Mouse (Mus musculus): ENCODE data around the gene Tnfrsf12a. TPM values are rescaled to one million over a fixed set of nuclear protein-coding genes. Genes with fewer than 3 reads are reported as not detected.

Gene Tnfrsf12a
- total RNA-seq, 2 experiments from 2014 or later, result 18.7 to 57.3 TPM

- intact Hi-C loops (cut with DNase I; ENCODE audit: low total_unique reads), result loop anchor here (5.0 kb wide), 1 partner anchor 42 kb away; no protein-coding TSS in a partner anchor
- no peak for DNase-seq
These were observed 17.0 kb downstream of the Tnfrsf12a start, which contains the start of gene Bicdl2 for GRCm38 (mm10) chr17:23660117-23660875. TSS of gene Bicdl2 (plus strand) at chr17:23660506.

GRCm38 (mm10) chr17:23658450-23658849, 18.8 kb downstream of the Tnfrsf12a start:
- DNase-seq, result no peak
- intact Hi-C loops (cut with DNase I; ENCODE audit: low total_unique reads), result no loop called here

GRCm38 (mm10) chr17:23654410-23654809, 22.9 kb downstream of the Tnfrsf12a start:
- DNase-seq, result no peak
- intact Hi-C loops (cut with DNase I; ENCODE audit: low total_unique reads), result no loop called here

- no peak for DNase-seq
- intact Hi-C loops (cut with DNase I; ENCODE audit: low total_unique reads), result no loop called here
These were observed 23.3 kb downstream of the Tnfrsf12a start for GRCm38 (mm10) chr17:23654001-23654400.

- no peak for DNase-seq
- intact Hi-C loops (cut with DNase I; ENCODE audit: low total_unique reads), result no loop called here
These were observed 23.9 kb downstream of the Tnfrsf12a start for GRCm38 (mm10) chr17:23653324-23653723.

- intact Hi-C loops (cut with DNase I; ENCODE audit: low total_unique reads), result no loop called here
- DNase-seq, result no peak
These were observed 25.9 kb downstream of the Tnfrsf12a start for GRCm38 (mm10) chr17:23651363-23651762.

- intact Hi-C loops (cut with DNase I; ENCODE audit: low total_unique reads), result no loop called here
- no peak for DNase-seq
These were observed 31.4 kb downstream of the Tnfrsf12a start for GRCm38 (mm10) chr17:23645894-23646293.

- intact Hi-C loops (cut with DNase I; ENCODE audit: low total_unique reads), result no loop called here
- no peak for DNase-seq
These were observed 32.4 kb downstream of the Tnfrsf12a start, which contains the start of gene Mmp25 for GRCm38 (mm10) chr17:23644613-23645495. TSS of gene Mmp25 (minus strand) at chr17:23645277.

- intact Hi-C loops (cut with DNase I; ENCODE audit: low total_unique reads), result no loop called here
- DNase-seq, result no peak
These were observed 46.0 kb downstream of the Tnfrsf12a start for GRCm38 (mm10) chr17:23631241-23631640.

GRCm38 (mm10) chr17:23630195-23631020, 46.9 kb downstream of the Tnfrsf12a start:
- intact Hi-C loops (cut with DNase I; ENCODE audit: low total_unique reads), result no loop called here
- peak; percentile 82 for DNase-seq

- no peak for DNase-seq
- intact Hi-C loops (cut with DNase I; ENCODE audit: low total_unique reads), result no loop called here
These were observed 49.5 kb downstream of the Tnfrsf12a start for GRCm38 (mm10) chr17:23627813-23628212.

Other genes starting within 250 kb of the Tnfrsf12a start
- gene Vmn2r117, start 197.8 kb downstream of the Tnfrsf12a start, total RNA-seq (2021), result not detected
- gene Zfp213, start 113.2 kb downstream of the Tnfrsf12a start, total RNA-seq (2021), result 1 to 10 TPM; 2.2 to 2.6 TPM
- gene Zfp13, start 78.0 kb downstream of the Tnfrsf12a start, total RNA-seq (2021), result 1 to 10 TPM; 4.9 TPM
- not detected for gene Zscan10, start 76.6 kb downstream of the Tnfrsf12a start, total RNA-seq (2021)
- under 1 TPM; 0.20 to 0.27 TPM for gene Mmp25, start 32.2 kb downstream of the Tnfrsf12a start, total RNA-seq (2021)
- not detected for gene Bicdl2, start 17.0 kb downstream of the Tnfrsf12a start, total RNA-seq (2021)
- 100 to 1,000 TPM; 223 to 235 TPM for gene Hcfc1r1, start 3.9 kb downstream of the Tnfrsf12a start, total RNA-seq (2021)
- gene Thoc6, start 3.6 kb downstream of the Tnfrsf12a start, total RNA-seq (2021), result 10 to 100 TPM; 15.8 to 19.1 TPM
- not detected for gene Cldn6, start 1.8 kb upstream of the Tnfrsf12a start, total RNA-seq (2021)
- gene Cldn9, start 6.6 kb upstream of the Tnfrsf12a start, total RNA-seq (2021), result under 1 TPM; 0.23 to 0.51 TPM
- gene 1520401A03Rik, start 45.3 kb upstream of the Tnfrsf12a start, total RNA-seq (2021), result under 1 TPM in 1 of 2 experiments, not detected in 1; 0.09 TPM
- gene Pkmyt1, start 48.9 kb upstream of the Tnfrsf12a start, total RNA-seq (2021), result 1 to 10 TPM; 2.1 to 2.3 TPM
- 1 to 10 TPM; 5.7 to 9.1 TPM for gene Paqr4, start 63.4 kb upstream of the Tnfrsf12a start, total RNA-seq (2021)
- gene Kremen2, start 68.4 kb upstream of the Tnfrsf12a start, total RNA-seq (2021), result not detected
- gene Flywch1, start 94.1 kb upstream of the Tnfrsf12a start, total RNA-seq (2021), result 10 to 100 TPM; 35.6 to 35.8 TPM
- gene Flywch2, start 108.6 kb upstream of the Tnfrsf12a start, total RNA-seq (2021), result 1 to 10 TPM; 1.2 to 2.0 TPM
- gene Srrm2, start 113.1 kb upstream of the Tnfrsf12a start, total RNA-seq (2021), result 100 to 1,000 TPM; 148 to 169 TPM
- gene Elob, start 151.7 kb upstream of the Tnfrsf12a start, total RNA-seq (2021), result 100 to 1,000 TPM; 321 to 328 TPM
- not detected for gene Prss33, start 158.6 kb upstream of the Tnfrsf12a start, total RNA-seq (2021)
- not detected for gene Prss32, start 166.4 kb upstream of the Tnfrsf12a start, total RNA-seq (2021)
- under 1 TPM in 1 of 2 experiments, not detected in 1; 0.18 TPM for gene Prss41, start 166.7 kb upstream of the Tnfrsf12a start, total RNA-seq (2021)
- not detected for gene Prss21, start 190.6 kb upstream of the Tnfrsf12a start, total RNA-seq (2021)
- not detected for gene Dcpp1, start 203.4 kb upstream of the Tnfrsf12a start, total RNA-seq (2021)
- not detected for gene Dcpp2, start 203.4 kb upstream of the Tnfrsf12a start, total RNA-seq (2021)
- gene Dcpp3, start 240.0 kb upstream of the Tnfrsf12a start, total RNA-seq (2021), result not detected